22 mouse cellular contexts compared by ENCODE assay signal in the genomic region with DNA sequence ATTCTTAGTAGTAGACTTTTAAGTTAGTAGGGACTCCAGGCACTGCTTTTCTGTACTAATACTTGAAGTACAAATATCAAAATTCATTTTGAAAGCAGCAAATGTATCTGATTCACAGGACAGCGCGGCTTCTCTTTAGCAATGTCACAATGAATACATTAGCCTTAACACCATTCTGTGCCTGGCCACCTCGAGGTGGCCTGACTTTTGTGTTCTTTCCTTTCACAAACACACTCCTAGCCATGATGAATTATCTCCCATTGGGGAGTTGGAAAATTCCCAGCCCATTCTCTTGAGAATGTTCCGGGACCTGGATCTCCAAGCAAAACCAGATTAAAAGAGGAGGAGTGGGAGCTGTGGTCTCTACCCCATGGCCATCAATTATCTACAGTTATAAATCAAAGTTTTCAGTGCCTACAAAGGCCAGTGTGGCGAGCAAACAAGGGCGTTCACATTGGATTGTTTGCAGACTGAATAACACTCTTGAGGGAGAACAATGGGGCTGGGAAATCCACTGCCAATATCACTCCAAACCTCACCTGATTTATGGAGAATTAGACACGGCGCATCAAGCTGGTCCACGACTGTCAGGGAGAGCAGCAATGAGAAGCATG.
DNase-seq lines count a peak whose midpoint lies in the region; ATAC-seq and TF ChIP-seq lines count a peak whose summit lies in the region.
"Had no signal": no experiment of that assay in that cellular context is flagged by ENCODE, and none has a peak within 500 bp of the region (broad histone marks: within the 10 kb centered on the region; RNA-seq: fewer than 3 reads in every experiment).

No protein-coding gene starts in this region.

- 0 out of 2 replicates have a peak, but pooled peaks have one; percentile 52 for ATAC-seq in kidney, embryonic 16.5 days (ENCODE audit: low FRiP score, low TSS enrichment)
- peak; percentile 73 for ATAC-seq in neural tube, embryonic 13.5 days (ENCODE audit: low read depth)
- no peak for ATAC-seq in lung, postnatal 0 days
- ATAC-seq: forebrain, embryonic 13.5 days; inflammation-experienced regulatory T-cells, adult 6 months had no signal

- H3K27me3 ChIP-seq in kidney, embryonic 16.5 days (ENCODE audit: insufficient read depth, low read length): no peaks in the 10 kb centered on the region
- no peaks in the 10 kb centered on the region for H3K27me3 ChIP-seq in neural tube, embryonic 13.5 days
- H3K27me3 ChIP-seq in lung, postnatal 0 days (replicated peaks; ENCODE audit: insufficient read depth, low read length): no peaks in the 10 kb centered on the region
- H3K27me3 ChIP-seq: embryonic facial prominence, embryonic 12.5 days; forebrain, embryonic 13.5 days; heart, embryonic 15.5 days; liver, embryonic 13.5 days had no signal

- H3K36me3 ChIP-seq in kidney, embryonic 16.5 days (ENCODE audit: insufficient read depth, low read length): no peaks in the 10 kb centered on the region
- H3K36me3 ChIP-seq in neural tube, embryonic 13.5 days: no peaks in the 10 kb centered on the region
- H3K36me3 ChIP-seq in lung, postnatal 0 days (ENCODE audit: insufficient read depth, low read length): no peaks in the 10 kb centered on the region
- H3K36me3 ChIP-seq: embryonic facial prominence, embryonic 12.5 days; heart, embryonic 15.5 days; liver, embryonic 13.5 days had no signal

- H3K9me3 ChIP-seq in kidney, embryonic 16.5 days (ENCODE audit: low read length): no peaks in the 10 kb centered on the region
- no peaks in the 10 kb centered on the region for H3K9me3 ChIP-seq in neural tube, embryonic 13.5 days
- H3K9me3 ChIP-seq in lung, postnatal 0 days (ENCODE audit: low read length): no peaks in the 10 kb centered on the region
- H3K9me3 ChIP-seq: embryonic facial prominence, embryonic 12.5 days; forebrain, embryonic 13.5 days; heart, embryonic 15.5 days; liver, embryonic 13.5 days had no signal

- H3K9ac ChIP-seq in kidney, embryonic 16.5 days (replicated peaks; ENCODE audit: low read length): no peak overlapping the region
- H3K9ac ChIP-seq in neural tube, embryonic 13.5 days: no peak overlapping the region
- no peak overlapping the region for H3K9ac ChIP-seq in lung, postnatal 0 days (replicated peaks; ENCODE audit: low read depth)
- H3K9ac ChIP-seq: embryonic facial prominence, embryonic 12.5 days; forebrain, embryonic 13.5 days; heart, embryonic 15.5 days; liver, embryonic 13.5 days had no signal

- 29% methylated on average over 9 of the region's 9 CpGs for WGBS in kidney, embryonic 16.5 days
- WGBS in neural tube, embryonic 13.5 days: 8% methylated on average over 9 of the region's 9 CpGs
- 52% methylated on average over 9 of the region's 9 CpGs for WGBS in lung, postnatal 0 days

- no peak overlapping the region for H3K4me3 ChIP-seq in kidney, embryonic 16.5 days (ENCODE audit: low read length)
- no peak overlapping the region for H3K4me3 ChIP-seq in neural tube, embryonic 13.5 days
- H3K4me3 ChIP-seq in lung, postnatal 0 days (ENCODE audit: low read depth, low read length): no peak overlapping the region
- H3K4me3 ChIP-seq: embryonic facial prominence, embryonic 12.5 days; forebrain, embryonic 13.5 days; heart, embryonic 15.5 days; left cerebral cortex, adult 2 months; liver, embryonic 13.5 days had no signal

- H3K4me1 ChIP-seq in kidney, embryonic 16.5 days (ENCODE audit: insufficient read depth, low read length): peaks cover 9% of the 10 kb centered on the region
- H3K4me1 ChIP-seq in neural tube, embryonic 13.5 days (replicated peaks): peaks cover 41% of the 10 kb centered on the region
- H3K4me1 ChIP-seq in lung, postnatal 0 days (ENCODE audit: insufficient read depth, low read depth, low read length): no peaks in the 10 kb centered on the region
- H3K4me1 ChIP-seq: forebrain, embryonic 13.5 days; heart, embryonic 15.5 days; liver, embryonic 13.5 days had no signal

- no peak for TF ChIP-seq CTCF in lung, postnatal 0 days (IDR thresholded peaks at IDR 0.05)

- H3K4me2 ChIP-seq in kidney, embryonic 16.5 days (replicated peaks; ENCODE audit: low read depth, low read length): no peak overlapping the region
- no peak overlapping the region for H3K4me2 ChIP-seq in neural tube, embryonic 13.5 days
- H3K4me2 ChIP-seq in lung, postnatal 0 days (replicated peaks; ENCODE audit: low read depth, low read length): no peak overlapping the region
- H3K4me2 ChIP-seq: embryonic facial prominence, embryonic 12.5 days; forebrain, embryonic 13.5 days; heart, embryonic 15.5 days; liver, embryonic 13.5 days had no signal

- DNase-seq in kidney, adult 9 months: no peak
- peak; percentile 72 for DNase-seq in embryo, embryonic 10.5 days (ENCODE audit: low spot score)
- DNase-seq in embryo, embryonic 11.5 days (ENCODE audit: low read depth, low spot score): peak; percentile 26
- no peak for DNase-seq in cerebellum, postnatal 10 days
- no peak for DNase-seq in lung, postnatal 0 days (ENCODE audit: low spot score)
- DNase-seq: adrenal gland, adult 2 months; cerebellum, adult 18-20 months; cerebellum, postnatal 36 days; heart, postnatal 36 days; kidney, adult 2 months; liver, embryonic 13.5 days; lung, adult 2 months; midbrain, embryonic 14.5 days; thymus, adult 2 months; thymus, postnatal 4 days had no signal

- no peak for TF ChIP-seq EP300 in lung, postnatal 0 days (IDR thresholded peaks at IDR 0.05)

- no peak overlapping the region for H3K27ac ChIP-seq in kidney, embryonic 16.5 days (ENCODE audit: low read length)
- no peak overlapping the region for H3K27ac ChIP-seq in neural tube, embryonic 13.5 days (replicated peaks)
- H3K27ac ChIP-seq in lung, postnatal 0 days (ENCODE audit: low read length): no peak overlapping the region
- H3K27ac ChIP-seq: embryonic facial prominence, embryonic 12.5 days; forebrain, embryonic 13.5 days; heart, embryonic 15.5 days; left cerebral cortex, adult 2 months; liver, embryonic 13.5 days had no signal

Comparison
In these comparisons a context has a peak if more than half of its experiments do, and no peak if none do; other contexts are left out.
1. DNase-seq: peak in embryo, embryonic 10.5 days (single experiment) and embryo, embryonic 11.5 days (single experiment); none in kidney, adult 9 months (single experiment), cerebellum, postnatal 10 days (0 of 2) and lung, postnatal 0 days (single experiment).